Mouse (Mus musculus) lung, embryonic 16.5 days (tissue): ENCODE data around the gene Dct. TPM values are rescaled to one million over a fixed set of nuclear protein-coding genes. Genes with fewer than 3 reads are reported as not detected.

ENCODE experiments used
- ATAC-seq: fragments of 200-750 bp; cut with Nextera tagmentation; 2 replicates; pipeline ENCODE4 v1.8.0; 2017; ENCODE audit warnings: low read depth, mild to moderate bottlenecking, moderate library complexity
- H3K27ac ChIP-seq: fragments of 300-500 bp; sonication (generic); 2 replicates; pipeline ENCODE4 v1.5.1; 2014; ENCODE audit warnings: mild to moderate bottlenecking, control low read depth, low read length
- H3K27me3 ChIP-seq: fragments of 300-500 bp; sonication (generic); 2 replicates; pipeline ENCODE4 v1.6.1; 2014; ENCODE audit warnings: low read depth, low read length, mixed read lengths; ENCODE audit not compliant: control insufficient read depth, insufficient read depth
- H3K36me3 ChIP-seq: fragments of 300-500 bp; sonication (generic); 2 replicates; pipeline ENCODE4 v1.6.1; 2014; ENCODE audit warnings: low read length; ENCODE audit not compliant: control insufficient read depth, insufficient read depth
- H3K4me1 ChIP-seq: fragments of 300-500 bp; sonication (generic); replicated peaks from 2 replicates; pipeline ENCODE4 v1.6.1; 2014; ENCODE audit warnings: low read length, mixed read lengths; ENCODE audit not compliant: control insufficient read depth, insufficient read depth
- H3K4me2 ChIP-seq: fragments of 300-500 bp; sonication (generic); 2 replicates; pipeline ENCODE4 v1.6.1; 2014; ENCODE audit warnings: low read depth, low read length, control low read depth
- H3K4me3 ChIP-seq: fragments of 300-500 bp; sonication (generic); 2 replicates; pipeline ENCODE4 v1.5.1; 2014; ENCODE audit warnings: mild to moderate bottlenecking, low read length, control low read depth
- H3K9ac ChIP-seq: fragments of 300-500 bp; sonication (generic); 2 replicates; pipeline ENCODE4 v1.6.1; 2014; ENCODE audit warnings: low read length, control low read depth
- H3K9me3 ChIP-seq: fragments of 300-500 bp; sonication (generic); 2 replicates; pipeline ENCODE4 v1.6.1; 2016; ENCODE audit warnings: low read length; ENCODE audit not compliant: control insufficient read depth
- WGBS: fragments of 180-500 bp; shearing (Covaris S2); extraction: QIAGEN DNeasy Blood & Tissue Kit; methylation state at CpG from one replicate; pipeline ENCODE4 v1.1.7; 2014; 5-methylcytosine and 5-hydroxymethylcytosine counted together
- polyA plus RNA-seq: library from polyadenylated mRNA; unstranded; fragments of >200 nt; fragmentation: Nextera tagmentation; extraction: Ambion mirVana; gene quantifications from 2 replicates; pipeline ENCODE4 v1.2.1, GENCODE M21; 2015

The Dct gene
- polyA plus RNA-seq, 1 experiment from 2014 or later = 0.79 TPM

- no peaks in the 10 kb centered on the region for H3K27me3 ChIP-seq
- no peak for ATAC-seq
- no peak overlapping the region for H3K9ac ChIP-seq
- no peaks in the 10 kb centered on the region for H3K36me3 ChIP-seq
- WGBS = 74% methylated on average over 8 of the region's 8 CpGs
- no peaks in the 10 kb centered on the region for H3K4me1 ChIP-seq
- H3K4me2 ChIP-seq = no peak overlapping the region
- no peaks in the 10 kb centered on the region for H3K9me3 ChIP-seq
- no peak overlapping the region for H3K27ac ChIP-seq
- H3K4me3 ChIP-seq = no peak overlapping the region
Observed at GRCm38 (mm10) chr14:118013237-118013636, 38.8 kb downstream of the Dct start.

- H3K4me2 ChIP-seq = no peak overlapping the region
- no peaks in the 10 kb centered on the region for H3K9me3 ChIP-seq
- no peak overlapping the region for H3K9ac ChIP-seq
- 60% methylated on average over 9 of the region's 9 CpGs for WGBS
- no peaks in the 10 kb centered on the region for H3K27me3 ChIP-seq
- ATAC-seq = no peak
- H3K27ac ChIP-seq = no peak overlapping the region
- H3K36me3 ChIP-seq = no peaks in the 10 kb centered on the region
- no peak overlapping the region for H3K4me3 ChIP-seq
- H3K4me1 ChIP-seq = no peaks in the 10 kb centered on the region
Observed at GRCm38 (mm10) chr14:118009541-118009940, 42.5 kb downstream of the Dct start.

GRCm38 (mm10) chr14:118005697-118006096 is 46.3 kb downstream of the Dct start:
- H3K4me3 ChIP-seq = no peak overlapping the region
- 10% methylated on average over 5 of the region's 5 CpGs for WGBS
- no peak for ATAC-seq
- H3K27me3 ChIP-seq = no peaks in the 10 kb centered on the region
- no peak overlapping the region for H3K4me2 ChIP-seq
- H3K9ac ChIP-seq = no peak overlapping the region
- H3K27ac ChIP-seq = no peak overlapping the region
- no peaks in the 10 kb centered on the region for H3K36me3 ChIP-seq
- peaks cover 12% of the 10 kb centered on the region for H3K4me1 ChIP-seq
- H3K9me3 ChIP-seq = no peaks in the 10 kb centered on the region

GRCm38 (mm10) chr14:118004434-118004833 is 47.6 kb downstream of the Dct start:
- H3K9ac ChIP-seq = no peak overlapping the region
- WGBS = 89% methylated on average over 10 of the region's 10 CpGs
- no peaks in the 10 kb centered on the region for H3K36me3 ChIP-seq
- no peak overlapping the region for H3K4me3 ChIP-seq
- no peak for ATAC-seq
- H3K27ac ChIP-seq = no peak overlapping the region
- peaks cover 12% of the 10 kb centered on the region for H3K4me1 ChIP-seq
- no peaks in the 10 kb centered on the region for H3K9me3 ChIP-seq
- no peak overlapping the region for H3K4me2 ChIP-seq
- no peaks in the 10 kb centered on the region for H3K27me3 ChIP-seq

- Histone ChIP-seq H3K27ac (no peak overlapping the region), H3K4me3 (no peak overlapping the region), H3K4me1 (no peaks in the 10 kb centered on the region), H3K36me3 (no peaks in the 10 kb centered on the region), H3K27me3 (no peaks in the 10 kb centered on the region), H3K4me2 (no peak overlapping the region), H3K9ac (no peak overlapping the region), H3K9me3 (no peaks in the 10 kb centered on the region)
- no peak for ATAC-seq
- 85% methylated on average over 6 of the region's 6 CpGs for WGBS
Observed at GRCm38 (mm10) chr14:117993845-117994244, 58.2 kb downstream of the Dct start.

- Histone ChIP-seq H3K4me3 (no peak overlapping the region), H3K36me3 (no peaks in the 10 kb centered on the region), H3K27ac (no peak overlapping the region), H3K9me3 (no peaks in the 10 kb centered on the region), H3K9ac (no peak overlapping the region), H3K4me2 (no peak overlapping the region), H3K27me3 (no peaks in the 10 kb centered on the region), H3K4me1 (no peaks in the 10 kb centered on the region)
- 55% methylated on average over 8 of the region's 8 CpGs for WGBS
- no peak for ATAC-seq
Observed at GRCm38 (mm10) chr14:117992600-117993256, 59.3 kb downstream of the Dct start.

- Histone ChIP-seq H3K27ac (no peak overlapping the region), H3K4me2 (no peak overlapping the region), H3K9ac (no peak overlapping the region), H3K27me3 (no peaks in the 10 kb centered on the region), H3K36me3 (no peaks in the 10 kb centered on the region), H3K9me3 (no peaks in the 10 kb centered on the region), H3K4me3 (no peak overlapping the region), H3K4me1 (no peaks in the 10 kb centered on the region)
- WGBS = 68% methylated on average over 8 of the region's 8 CpGs
- no peak for ATAC-seq
Observed at GRCm38 (mm10) chr14:117990203-117990602, 61.8 kb downstream of the Dct start.

GRCm38 (mm10) chr14:117988444-117988843 is 63.6 kb downstream of the Dct start:
- WGBS = 87% methylated on average over 10 of the region's 10 CpGs
- no peaks in the 10 kb centered on the region for H3K4me1 ChIP-seq
- H3K4me3 ChIP-seq = no peak overlapping the region
- no peak overlapping the region for H3K4me2 ChIP-seq
- H3K27me3 ChIP-seq = no peaks in the 10 kb centered on the region
- no peaks in the 10 kb centered on the region for H3K9me3 ChIP-seq
- no peak for ATAC-seq
- H3K27ac ChIP-seq = no peak overlapping the region
- no peaks in the 10 kb centered on the region for H3K36me3 ChIP-seq
- H3K9ac ChIP-seq = no peak overlapping the region

GRCm38 (mm10) chr14:117981532-117981931 is 70.5 kb downstream of the Dct start:
- Histone ChIP-seq H3K36me3 (no peaks in the 10 kb centered on the region), H3K27ac (no peak overlapping the region), H3K9ac (no peak overlapping the region), H3K9me3 (0 out of 2 replicates have a peak, but pooled peaks cover 2% of the 10 kb centered on the region), H3K4me2 (no peak overlapping the region), H3K27me3 (no peaks in the 10 kb centered on the region), H3K4me3 (no peak overlapping the region), H3K4me1 (no peaks in the 10 kb centered on the region)
- ATAC-seq = no peak
- 81% methylated on average over 10 of the region's 10 CpGs for WGBS

- no peak for ATAC-seq
- no peaks in the 10 kb centered on the region for H3K9me3 ChIP-seq
- H3K4me2 ChIP-seq = no peak overlapping the region
- WGBS = 83% methylated on average over 5 of the region's 5 CpGs
- H3K27me3 ChIP-seq = no peaks in the 10 kb centered on the region
- no peak overlapping the region for H3K9ac ChIP-seq
- H3K4me1 ChIP-seq = no peaks in the 10 kb centered on the region
- H3K27ac ChIP-seq = no peak overlapping the region
- no peak overlapping the region for H3K4me3 ChIP-seq
- no peaks in the 10 kb centered on the region for H3K36me3 ChIP-seq
Observed at GRCm38 (mm10) chr14:117972576-117972975, 79.5 kb downstream of the Dct start.
